Mouse (Mus musculus) testis, adult 2 months (tissue): ENCODE data around the gene Fam53b.

ENCODE experiments used
- CTCF ChIP-seq: fragments of 200-500 bp; IDR thresholded peaks from 2 replicates; pipeline ENCODE4 v1.5.1; 2012; ENCODE audit warnings: low read depth, mild to moderate bottlenecking, inconsistent platforms, low read length, moderate library complexity; ENCODE audit not compliant: control insufficient read depth, insufficient read depth, insufficient replicate concordance
- POLR2A ChIP-seq: fragments of 200-500 bp; IDR thresholded peaks from 2 replicates; pipeline ENCODE4 v1.6.1; 2012; ENCODE audit warnings: low read depth, mild to moderate bottlenecking, inconsistent platforms, low read length, moderate library complexity; ENCODE audit not compliant: control insufficient read depth

- TF ChIP-seq POLR2A: no peak
- no peak for TF ChIP-seq CTCF
Observed at GRCm38 (mm10) chr7:132697258-132697796, 116.4 kb downstream of the Fam53b start.
